Mouse (Mus musculus) 3T3-L1 (cell line): ENCODE data around the gene B4galt5.

ENCODE experiments used
- DNase-seq: peaks from one replicate; pipeline ENCODE4 v3.0.0-alpha.2; 2015; ENCODE audit warnings: low read depth, low spot score

The B4galt5 gene

DNA sequence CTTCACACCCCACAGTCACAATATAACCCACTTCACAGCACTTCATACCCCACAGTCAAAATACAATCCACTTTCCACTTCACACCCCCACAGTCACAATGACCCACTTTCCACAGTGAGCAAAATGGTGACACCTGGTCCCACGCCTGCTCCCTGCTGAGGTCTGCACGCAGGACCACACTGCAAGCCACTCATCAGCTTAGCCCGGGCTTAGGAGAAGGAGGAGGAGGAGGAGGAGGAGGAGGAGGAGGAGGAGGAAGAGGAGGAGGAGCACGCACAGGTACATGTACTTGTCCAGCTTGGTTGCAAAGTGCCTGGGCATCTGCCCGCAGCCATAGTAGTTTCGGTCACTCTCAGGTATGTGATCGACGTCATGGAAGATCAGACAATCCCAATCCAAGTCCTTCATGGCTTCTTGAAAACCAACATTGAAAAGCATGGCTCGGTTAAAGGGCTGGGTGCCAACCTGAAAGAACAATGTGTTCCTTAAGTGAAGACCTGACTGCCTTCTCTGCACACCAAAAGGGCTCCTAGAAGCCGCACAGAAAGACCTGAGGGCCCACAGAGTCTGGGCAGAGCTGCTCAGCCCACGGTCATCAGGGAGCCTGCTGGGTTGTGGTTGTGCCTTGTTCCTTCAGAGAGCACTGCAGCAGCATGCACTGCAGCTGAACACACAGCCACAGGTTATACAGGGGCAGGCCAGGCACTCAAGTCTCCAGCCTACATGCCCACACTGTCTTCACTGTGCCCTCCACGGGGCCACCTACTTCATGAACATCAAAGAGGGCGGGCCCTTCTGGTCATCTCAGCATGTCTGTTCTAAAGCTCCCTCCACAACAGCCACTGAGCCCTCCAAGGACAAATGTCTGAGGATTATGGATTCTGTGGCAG lies 43.4 kb downstream of the B4galt5 start:
- DNase-seq, result no peak

DNA sequence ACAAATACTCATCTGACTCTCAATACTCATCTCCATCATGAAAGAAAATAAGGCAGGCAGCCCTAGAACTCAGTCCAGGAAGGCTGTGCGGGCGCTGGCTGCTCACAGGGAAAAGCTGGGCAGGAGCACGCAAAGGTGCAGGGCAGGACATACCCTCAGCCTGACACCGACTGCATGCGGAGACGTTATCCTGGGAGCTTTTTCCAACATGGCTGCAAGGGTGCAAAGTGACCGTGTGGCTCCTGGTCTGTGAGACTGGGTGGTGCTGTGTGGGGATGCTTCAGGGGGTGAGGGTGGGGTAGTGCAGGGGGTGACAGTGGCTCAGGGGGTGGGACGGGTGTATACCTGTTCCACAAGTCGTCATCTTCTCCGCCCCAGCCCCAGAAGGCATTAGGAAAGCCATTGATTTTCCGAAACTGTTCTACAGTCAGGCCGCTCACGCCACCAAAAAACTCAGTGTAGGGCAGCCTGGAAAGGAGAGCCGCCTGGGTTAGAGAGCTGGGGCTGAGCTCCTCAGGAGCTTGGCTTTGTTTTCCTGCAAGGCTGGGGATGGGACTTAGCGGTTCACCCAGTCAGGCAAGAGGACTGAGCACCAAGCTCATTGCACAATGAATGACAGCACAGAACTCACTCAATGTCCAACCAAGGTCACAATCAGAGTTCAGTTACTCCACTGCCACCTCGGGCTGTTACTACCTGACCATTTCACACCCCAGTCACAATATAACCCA lies 44.2 kb downstream of the B4galt5 start:
- DNase-seq, result no peak

GRCm38 (mm10) chr2:167303806-167304205 lies 45.2 kb downstream of the B4galt5 start:
- no peak for DNase-seq

DNA sequence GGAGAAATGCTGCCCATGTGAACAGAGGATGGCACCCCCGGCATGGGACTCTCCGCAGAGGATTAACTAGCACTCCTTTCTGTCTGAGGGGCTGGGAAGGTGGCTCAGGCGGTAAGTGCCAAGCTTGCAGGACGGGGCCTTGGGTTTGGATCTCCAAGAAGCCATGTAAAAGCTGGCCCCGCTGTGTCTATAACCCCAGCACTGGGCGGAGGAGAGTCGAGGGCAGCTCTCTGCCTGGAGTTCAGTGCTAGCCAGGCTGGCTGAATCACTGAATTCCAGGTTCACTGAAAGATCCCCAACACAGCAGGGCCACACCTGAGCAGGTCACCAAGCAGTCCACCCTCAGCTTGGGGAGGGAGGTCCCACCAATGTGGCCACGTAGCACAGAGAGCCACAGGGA lies 45.8 kb downstream of the B4galt5 start:
- no peak for DNase-seq

GRCm38 (mm10) chr2:167302641-167303040 lies 46.3 kb downstream of the B4galt5 start:
- no peak for DNase-seq

DNA sequence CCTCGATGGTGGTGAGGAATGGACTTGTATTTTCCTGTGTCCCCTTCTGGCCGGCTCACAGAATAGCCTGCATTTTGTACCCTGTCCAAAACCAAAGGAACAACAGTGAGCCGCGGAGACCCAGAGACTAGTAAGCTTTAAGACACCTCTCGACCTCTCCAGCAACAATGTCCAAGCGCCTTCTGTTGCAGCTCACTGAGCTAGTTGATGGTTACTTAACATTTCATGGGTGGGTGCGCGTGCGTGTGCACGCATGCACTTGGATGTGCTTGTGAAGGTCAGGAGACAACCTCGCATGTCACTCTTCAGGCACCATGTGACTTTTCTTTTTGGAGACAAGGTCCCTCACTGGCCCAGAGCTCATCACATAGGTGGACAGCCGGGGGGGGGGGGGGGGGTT lies 47.0 kb downstream of the B4galt5 start:
- no peak for DNase-seq

DNA sequence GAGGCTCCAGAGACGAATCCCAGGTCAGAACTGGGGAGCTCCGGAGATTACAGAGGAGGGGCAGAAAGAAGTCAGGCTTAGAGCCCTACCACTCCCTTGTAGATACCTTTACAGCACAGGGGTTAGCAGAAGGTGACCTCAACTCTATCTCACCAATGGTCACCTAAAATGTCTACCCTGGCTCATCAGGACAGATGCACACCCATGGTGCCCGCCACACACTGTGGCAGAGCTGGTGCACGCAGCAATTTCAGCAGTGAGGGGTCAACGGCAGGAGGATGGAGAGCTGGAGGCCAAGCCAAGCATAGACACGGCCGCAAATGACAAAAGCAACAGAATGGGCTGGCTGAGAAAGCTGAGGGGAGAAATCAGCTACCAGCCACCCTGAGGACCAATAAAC lies 47.4 kb downstream of the B4galt5 start:
- DNase-seq, result no peak

DNA sequence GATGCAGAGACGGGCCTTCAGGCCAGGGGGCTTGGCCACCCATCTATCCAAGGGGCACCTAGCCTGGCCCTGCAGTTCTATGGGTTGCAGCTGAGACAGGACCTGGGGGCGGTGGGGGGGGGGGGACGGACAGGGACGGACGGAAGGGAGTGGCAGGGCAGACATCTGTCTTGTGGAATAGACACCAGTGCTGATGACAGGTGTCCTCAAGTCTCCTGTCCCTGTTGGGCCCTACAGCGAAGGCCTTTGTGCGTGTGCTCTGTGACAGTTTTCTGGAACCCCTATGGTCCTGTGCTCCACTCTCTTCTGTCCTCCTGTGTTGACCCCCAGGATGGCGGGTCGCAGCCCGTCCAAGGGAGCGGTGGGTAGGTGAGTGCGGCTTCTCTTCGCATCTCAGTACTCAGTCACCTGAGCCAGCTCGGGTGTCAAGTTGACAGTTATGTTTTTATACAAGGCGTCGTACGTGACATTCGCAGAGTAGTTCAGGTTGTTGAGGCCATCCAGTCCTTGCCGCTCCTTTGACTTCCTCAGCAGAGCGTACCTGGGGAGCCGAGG lies 48.0 kb downstream of the B4galt5 start:
- no peak for DNase-seq

DNA sequence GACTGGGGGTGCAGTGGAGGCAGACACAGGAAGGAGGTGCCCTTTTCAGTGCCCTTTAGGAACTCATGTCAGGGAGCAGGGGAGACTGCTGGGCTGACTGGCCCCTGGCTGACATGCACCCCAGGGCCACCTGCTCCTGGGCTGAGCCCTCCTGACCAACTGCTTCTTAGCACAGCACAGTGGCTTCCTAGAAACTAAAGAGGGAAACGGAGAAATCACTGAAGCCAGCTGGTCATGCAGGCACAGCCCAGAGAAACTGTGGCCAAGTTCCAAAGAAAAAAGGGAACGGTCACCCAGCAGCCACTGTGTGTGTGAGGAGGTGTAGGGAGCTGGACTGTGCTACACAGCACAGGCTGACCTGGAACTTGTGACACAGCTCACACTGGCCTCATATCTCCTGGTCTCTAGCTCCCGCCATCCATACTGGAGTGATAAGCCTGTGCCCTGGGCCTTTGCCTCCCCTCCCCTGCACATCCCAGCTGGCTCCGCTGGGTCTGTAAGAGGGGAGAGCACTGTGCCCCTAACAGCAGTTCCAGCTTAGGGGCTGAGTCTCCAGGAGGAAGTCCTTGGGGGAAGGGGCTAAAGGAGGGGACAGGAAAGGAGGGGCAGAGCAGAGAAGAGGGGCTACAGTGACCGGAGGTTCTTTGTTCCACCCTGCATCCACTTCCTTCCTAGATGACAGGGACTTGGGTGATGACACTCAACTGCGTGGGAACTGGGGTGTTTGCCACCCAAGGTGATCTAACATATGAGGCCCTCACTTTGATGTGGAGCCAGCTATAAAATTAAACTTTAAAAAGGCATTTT lies 48.9 kb downstream of the B4galt5 start:
- no peak for DNase-seq

DNA sequence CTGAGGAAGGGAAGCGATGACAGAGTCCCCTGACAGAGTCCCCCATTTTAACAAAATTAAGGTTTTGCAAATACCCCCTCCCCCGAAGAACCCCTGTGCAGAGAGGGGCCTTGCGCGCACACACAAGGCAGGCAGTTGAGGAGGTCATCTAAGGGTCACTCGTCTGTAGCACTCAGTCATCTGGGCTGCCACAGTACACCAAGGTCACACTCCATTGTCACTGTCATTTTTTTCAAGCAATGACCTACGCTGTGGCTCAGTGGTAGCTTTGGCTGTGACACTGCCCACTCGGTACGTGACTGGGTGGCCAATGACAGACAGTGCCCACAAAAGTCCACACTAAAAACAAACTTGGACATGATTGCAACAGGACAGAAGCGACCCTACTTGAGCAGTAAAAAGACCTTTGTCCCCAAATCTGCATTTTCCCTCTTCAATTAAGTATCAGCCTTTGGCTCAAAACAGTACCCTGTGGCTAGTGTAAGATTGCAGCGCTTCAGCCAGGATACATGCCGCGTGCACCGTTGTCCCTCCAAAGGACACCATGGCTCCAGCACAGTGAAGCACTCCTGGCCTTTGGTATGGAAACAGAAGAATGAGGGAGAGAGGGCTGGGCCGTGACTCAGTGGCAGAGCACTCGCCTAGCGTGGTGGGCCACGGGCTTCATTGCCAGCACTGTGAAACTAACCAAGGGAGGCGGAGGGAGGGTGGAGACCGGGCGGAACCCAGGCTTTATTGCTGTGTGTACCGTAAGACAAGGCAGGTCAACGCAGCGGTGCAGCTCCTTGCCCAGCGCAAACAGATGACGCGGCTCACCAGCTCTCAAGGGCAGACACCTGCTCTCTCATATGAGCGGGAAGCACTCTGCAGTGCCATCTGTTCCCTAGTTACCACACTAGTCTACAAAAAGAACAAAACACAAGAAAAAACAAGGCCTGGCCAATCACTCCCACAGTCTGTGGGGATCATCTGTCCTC lies 50.0 kb downstream of the B4galt5 start:
- DNase-seq, result no peak

GRCm38 (mm10) chr2:167297985-167298384 lies 51.0 kb downstream of the B4galt5 start:
- DNase-seq, result no peak

DNA sequence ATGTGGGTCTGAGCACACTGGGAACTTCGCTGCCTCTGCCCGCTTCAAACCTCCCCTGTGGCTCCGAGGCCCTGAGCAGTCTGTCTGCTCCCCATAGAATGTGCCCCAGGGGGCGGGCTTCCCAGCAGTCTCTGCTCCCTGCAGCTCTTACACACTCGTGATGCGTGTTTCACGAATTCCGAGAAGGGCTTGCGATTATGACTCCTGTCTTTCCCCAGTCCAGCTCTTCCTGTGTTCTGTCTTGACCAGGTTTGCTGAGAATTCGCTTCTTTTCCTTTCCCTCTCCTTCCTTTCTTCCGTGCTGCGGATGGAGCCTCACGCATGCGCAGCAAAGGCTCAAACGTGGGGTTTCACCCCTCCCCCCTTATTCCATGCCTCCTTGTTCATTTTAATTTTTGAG lies 54.1 kb downstream of the B4galt5 start:
- no peak for DNase-seq

DNA sequence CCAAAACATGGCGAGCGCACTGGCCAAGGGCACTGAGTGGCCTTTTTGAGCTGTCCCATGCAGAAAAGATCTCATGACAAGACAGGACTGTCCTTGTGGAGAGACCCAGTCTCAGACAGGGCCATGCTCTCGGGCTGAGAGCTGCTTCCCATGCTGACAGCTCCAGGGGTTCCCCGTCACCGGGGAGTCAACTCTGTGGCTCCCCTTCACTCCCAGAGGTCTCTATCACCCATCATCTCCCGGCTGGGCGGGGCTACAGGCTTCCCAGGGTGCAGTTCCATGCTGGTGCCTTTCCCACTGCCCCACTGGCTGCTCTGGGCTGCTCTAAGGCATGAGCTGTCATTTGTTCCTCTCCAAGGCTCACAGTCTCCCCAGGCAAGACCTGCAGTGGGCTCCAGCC lies 54.8 kb downstream of the B4galt5 start:
- DNase-seq, result no peak

DNA sequence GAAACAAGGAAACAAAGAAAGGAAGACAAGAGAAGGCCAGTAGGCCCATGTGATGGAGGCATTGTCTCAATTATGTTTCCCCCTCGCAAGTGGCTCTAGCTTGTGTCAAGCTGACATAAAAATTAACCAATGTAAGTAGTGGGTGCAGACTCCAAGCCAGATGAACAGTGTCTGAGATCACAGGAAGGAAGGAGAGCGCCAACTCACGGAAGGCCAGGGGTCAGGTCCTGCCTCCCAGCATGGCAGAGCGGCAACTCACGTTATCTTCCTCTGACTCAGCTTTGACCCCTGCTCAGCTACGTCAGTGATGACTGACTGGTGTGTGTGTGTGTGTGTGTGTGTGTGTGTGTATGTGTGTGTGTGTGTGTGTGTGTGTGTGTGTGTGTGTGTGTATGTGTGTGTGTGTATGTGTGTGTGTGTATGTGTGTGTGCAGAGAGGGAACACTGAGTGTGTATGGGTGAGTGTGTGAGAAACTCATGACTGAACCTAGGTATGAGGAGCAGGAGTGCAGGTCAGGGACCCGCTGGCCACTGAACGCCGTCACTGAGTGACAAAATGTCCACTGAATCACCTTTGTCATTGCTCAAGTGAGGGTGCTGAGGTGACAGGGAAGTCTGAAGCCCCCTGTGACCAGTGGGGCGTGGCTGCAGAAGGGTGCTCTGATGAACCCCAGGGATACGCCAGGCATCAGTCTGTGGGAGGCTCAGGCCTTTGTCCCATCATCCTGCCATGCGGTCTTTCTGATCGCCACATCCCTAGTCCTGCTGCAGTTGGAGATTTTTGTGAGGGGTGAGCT lies 55.5 kb downstream of the B4galt5 start:
- DNase-seq, result peak; percentile 83

- no peak for DNase-seq
Observed at GRCm38 (mm10) chr2:167292854-167293253, 56.1 kb downstream of the B4galt5 start.

- no peak for DNase-seq
Observed at GRCm38 (mm10) chr2:167292151-167292591, 56.8 kb downstream of the B4galt5 start.

DNA sequence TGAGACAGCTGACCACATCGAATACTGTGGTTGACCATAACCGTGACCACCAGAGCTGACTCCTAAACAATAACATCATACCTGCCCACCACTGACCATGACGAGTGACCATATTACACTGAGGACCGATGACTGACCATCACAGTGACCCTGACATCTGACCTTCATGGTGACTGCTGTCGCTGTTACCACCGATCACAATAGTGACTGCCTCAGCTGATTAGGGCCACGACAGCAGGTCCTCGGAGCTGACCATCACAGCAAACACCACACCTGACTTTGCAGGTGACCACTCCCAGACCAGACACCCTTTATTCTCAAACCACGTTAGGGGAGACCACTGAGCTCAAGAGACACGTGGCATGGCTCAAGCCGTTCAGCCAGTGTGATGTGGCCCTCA lies 57.3 kb downstream of the B4galt5 start:
- no peak for DNase-seq

DNA sequence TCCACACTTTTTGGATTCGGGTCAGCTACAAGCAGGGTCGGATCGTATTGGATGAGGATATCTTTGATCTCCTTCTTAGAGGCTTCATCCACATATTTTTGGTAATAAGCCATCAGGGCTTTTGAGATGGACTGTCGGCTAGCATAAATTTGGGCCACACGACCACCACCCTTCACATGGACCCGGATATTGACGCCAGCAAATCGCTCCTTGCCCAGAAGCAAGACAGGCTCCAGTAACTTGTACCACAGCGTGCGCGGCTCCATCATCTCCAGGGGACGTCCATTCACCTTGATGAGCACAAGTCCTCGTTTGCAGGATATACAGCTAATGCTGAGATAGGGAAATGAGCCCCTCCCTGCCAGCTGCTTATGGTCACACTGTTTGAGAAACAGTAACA lies 67.5 kb downstream of the B4galt5 start:
- no peak for DNase-seq

DNA sequence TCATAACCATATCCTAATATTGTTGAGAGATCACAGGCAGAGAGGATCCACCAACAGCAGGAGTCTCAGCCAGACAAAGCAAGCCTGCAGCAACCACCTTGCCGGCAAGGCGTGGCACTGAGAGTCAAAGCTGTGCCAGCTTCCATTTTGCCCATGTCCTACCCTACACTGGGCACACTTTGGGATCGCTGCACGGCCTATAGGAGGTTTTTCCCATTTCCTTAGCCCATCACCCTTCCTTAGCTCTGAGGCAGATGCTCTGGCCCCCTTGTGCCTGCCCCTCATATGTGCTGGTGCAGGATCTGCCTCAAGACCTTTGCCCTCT lies 68.0 kb downstream of the B4galt5 start:
- no peak for DNase-seq
